Mouse (Mus musculus) common myeloid progenitor, adult 5-6 weeks (primary cell): ENCODE data around the gene Lpcat2. TPM values are rescaled to one million over a fixed set of nuclear protein-coding genes. Genes with fewer than 3 reads are reported as not detected.

Experiments used
- ATAC-seq: replicated peaks from 2 replicates; pipeline ENCODE4 v1.8.0; 2016; ENCODE audit warnings: low read depth, mild to moderate bottlenecking, moderate TSS enrichment, inconsistent platforms; ENCODE audit not compliant: poor library complexity, severe bottlenecking
- total RNA-seq: library from RNA; stranded (forward); fragments of 200-1000, 187-1606 nt; gene quantifications from 2 replicates; pipeline ENCODE4 v1.2.3, GENCODE M21; 2017

The Lpcat2 gene
- total RNA-seq, 1 experiment from 2014 or later: 15.2 TPM

GRCm38 (mm10) chr8:92903488-92904135 is 48.5 kb downstream of the Lpcat2 start:
- ATAC-seq: no peak

GRCm38 (mm10) chr8:92906553-92906952 is 51.4 kb downstream of the Lpcat2 start:
- no peak for ATAC-seq

GRCm38 (mm10) chr8:92908448-92908847 is 53.3 kb downstream of the Lpcat2 start:
- no peak for ATAC-seq

- peak; percentile 77; the same call in 1 of the 2 replicates for ATAC-seq
These were observed 56.3 kb downstream of the Lpcat2 start for GRCm38 (mm10) chr8:92911477-92911876.

- ATAC-seq: no peak
These were observed 58.3 kb downstream of the Lpcat2 start for GRCm38 (mm10) chr8:92913396-92913795.

GRCm38 (mm10) chr8:92916082-92916481 is 60.9 kb downstream of the Lpcat2 start:
- peak; percentile 66 for ATAC-seq

GRCm38 (mm10) chr8:92921768-92922167 is 66.6 kb downstream of the Lpcat2 start:
- no peak for ATAC-seq

GRCm38 (mm10) chr8:92928986-92929385 is 73.8 kb downstream of the Lpcat2 start:
- ATAC-seq: no peak

- ATAC-seq: no peak
These were observed 82.9 kb downstream of the Lpcat2 start for GRCm38 (mm10) chr8:92938056-92938455.

GRCm38 (mm10) chr8:92949071-92949470 is 93.9 kb downstream of the Lpcat2 start:
- peak; percentile 93 for ATAC-seq

- ATAC-seq: no peak
These were observed 95.7 kb downstream of the Lpcat2 start for GRCm38 (mm10) chr8:92950639-92951371.

- peak; percentile 44; the same call in 1 of the 2 replicates for ATAC-seq
These were observed 98.9 kb downstream of the Lpcat2 start for GRCm38 (mm10) chr8:92954044-92954443.

- no peak for ATAC-seq
These were observed 104.6 kb downstream of the Lpcat2 start, which contains the start of gene Slc6a2 for GRCm38 (mm10) chr8:92959779-92960178. Gene Slc6a2 (plus strand): TSS chr8:92960079.

GRCm38 (mm10) chr8:92960451-92960911 is 105.3 kb downstream of the Lpcat2 start:
- peak; percentile 40 for ATAC-seq

GRCm38 (mm10) chr8:92961088-92961487 is 105.9 kb downstream of the Lpcat2 start:
- peak; percentile 64 for ATAC-seq

- no peak for ATAC-seq
These were observed 109.4 kb downstream of the Lpcat2 start for GRCm38 (mm10) chr8:92964556-92964955.

Other genes with a start within 250 kb of the Lpcat2 start
- gene Irx6, start 181.1 kb upstream of the Lpcat2 start, total RNA-seq: not detected in 2 replicates
- gene Mmp2, start 28.0 kb upstream of the Lpcat2 start, total RNA-seq: 2.3 and 4.9 TPM in 2 replicates
- gene Capns2, start 46.1 kb downstream of the Lpcat2 start, total RNA-seq: 1.4 and 1.9 TPM in 2 replicates
- not detected in 2 replicates for gene Slc6a2, start 104.7 kb downstream of the Lpcat2 start, total RNA-seq
- not detected in 2 replicates for gene Ces1a, start 192.9 kb downstream of the Lpcat2 start, total RNA-seq
- not detected in 2 replicates for gene Ces1b, start 224.7 kb downstream of the Lpcat2 start, total RNA-seq